Mouse (Mus musculus) left cerebral cortex, postnatal 4 days (tissue): ENCODE results near the gene Olfr17. TPM values are rescaled to one million over a fixed set of nuclear protein-coding genes. Genes with fewer than 3 reads are reported as not detected.
"Not testable (repeated sequence)": the region's sequence is repeated elsewhere in the genome, so short reads cannot be mapped to it uniquely, and the experiment has no call there.

Experiments used
- DNase-seq: peaks from one replicate; pipeline ENCODE4 v3.0.0-alpha.2; 2022
- intact Hi-C: fragments of 180-260 bp; cut with DNase I; formaldehyde crosslinking; loops from one replicate; pipeline ENCODE4 v1.15.1; 2025
- total RNA-seq, 2 experiments: library from RNA; stranded (reverse); gene quantifications; 2 replicates each; pipeline ENCODE4 v1.2.3; 2021

Gene Olfr17
- not detected for total RNA-seq

DNA sequence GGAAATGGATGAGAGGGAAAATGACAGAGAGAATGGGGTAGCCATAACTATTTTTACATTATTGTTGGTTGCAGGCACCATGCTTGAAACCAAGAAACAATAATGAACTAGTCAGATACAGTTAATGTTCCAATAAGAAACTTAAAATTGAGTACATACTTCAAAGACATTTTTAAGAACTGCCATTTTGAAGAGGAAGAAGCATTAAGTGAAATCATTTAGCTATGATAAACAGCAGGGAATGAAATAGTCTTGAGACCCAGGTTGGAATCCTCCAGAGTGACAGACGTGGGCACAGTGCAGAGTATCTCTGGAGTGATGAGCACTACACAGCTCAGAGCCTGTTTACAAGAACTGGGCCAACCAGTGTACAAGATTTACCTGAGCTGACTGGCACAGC lies at the start of gene Olfr17:
Gene Olfr17 (plus strand): TSS at position 301 of the 400 bp plus-strand sequence.
- intact Hi-C loops, result no loop called here
- no peak for DNase-seq

GRCm38 (mm10) chr7:107044407-107044806 lies 48.6 kb upstream of the Olfr17 start:
- intact Hi-C loops, result loop anchor here (10.0 kb wide), 1 partner anchor 1230 kb away; the partner anchor contains the start of gene Mrpl17
- no peak for DNase-seq

DNA sequence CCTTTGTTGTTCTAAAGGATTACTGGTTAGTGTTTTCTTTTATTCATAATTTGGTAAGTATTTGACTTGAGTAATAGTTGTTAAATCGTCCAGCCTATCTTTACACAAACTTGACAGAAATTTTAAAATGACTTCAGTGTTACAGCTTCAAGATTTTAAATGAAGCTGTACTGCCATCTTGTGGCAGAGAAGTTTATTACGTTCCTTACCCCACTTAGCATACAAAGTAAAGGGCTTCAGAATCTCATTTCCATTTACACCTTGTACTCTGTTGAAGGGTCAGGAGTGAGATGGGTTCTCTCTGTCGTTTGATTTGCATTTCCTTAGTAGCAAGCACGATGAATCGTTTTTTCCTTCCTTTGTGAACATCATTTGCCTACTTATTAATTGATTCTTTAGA lies 47.2 kb upstream of the Olfr17 start:
- no peak for DNase-seq
- intact Hi-C loops, result loop anchor here (10.0 kb wide), 1 partner anchor 1231 kb away; the partner anchor contains the start of gene Mrpl17

- intact Hi-C loops, result loop anchor here (10.0 kb wide), 1 partner anchor 1233 kb away; the partner anchor contains the start of gene Mrpl17
- DNase-seq, result no peak
Observed at GRCm38 (mm10) chr7:107047578-107047977, 45.4 kb upstream of the Olfr17 start.

- intact Hi-C loops, result no loop called here
- no peak for DNase-seq
Observed at GRCm38 (mm10) chr7:107070681-107071080, 22.3 kb upstream of the Olfr17 start, which contains the start of gene Olfr714. Gene Olfr714, plus strand, starts transcription at chr7:107070981.

- intact Hi-C loops, DNase-seq: not testable (repeated sequence)
Observed at GRCm38 (mm10) chr7:107110269-107110668, 17.2 kb downstream of the Olfr17 start, which contains the start of gene Olfr715b. Gene Olfr715b, minus strand, starts transcription at chr7:107110369.

- intact Hi-C loops, DNase-seq: not testable (repeated sequence)
Observed at GRCm38 (mm10) chr7:107130983-107131382, 38.0 kb downstream of the Olfr17 start, which contains the start of gene Olfr715. Gene Olfr715, minus strand, starts transcription at chr7:107131083.

- DNase-seq, intact Hi-C loops: not testable (repeated sequence)
Observed at GRCm38 (mm10) chr7:107138027-107138426, 45.0 kb downstream of the Olfr17 start, which contains the start of gene Olfr716. Gene Olfr716, plus strand, starts transcription at chr7:107138327.

Other genes with a start within 250 kb of the Olfr17 start
- not detected for gene Olfr703, start 249.9 kb upstream of the Olfr17 start, total RNA-seq
- gene Olfr704, start 230.0 kb upstream of the Olfr17 start, total RNA-seq, result not detected
- not detected for gene Olfr705, start 216.3 kb upstream of the Olfr17 start, total RNA-seq
- gene Olfr706, start 205.1 kb upstream of the Olfr17 start, total RNA-seq, result not detected
- gene Olfr707, start 192.0 kb upstream of the Olfr17 start, total RNA-seq, result not detected
- gene Olfr1532-ps1, start 185.2 kb upstream of the Olfr17 start, total RNA-seq, result not detected
- not detected for gene Olfr709-ps1, start 161.0 kb upstream of the Olfr17 start, total RNA-seq
- gene Olfr710, start 144.9 kb upstream of the Olfr17 start, total RNA-seq, result not detected
- not detected for gene Olfr6, start 129.3 kb upstream of the Olfr17 start, total RNA-seq
- gene Olfr711, start 117.8 kb upstream of the Olfr17 start, total RNA-seq, result not detected
- gene Olfr2, start 87.1 kb upstream of the Olfr17 start, total RNA-seq, result not detected
- not detected for gene Olfr713, start 62.0 kb upstream of the Olfr17 start, total RNA-seq
- not detected for gene Olfr714, start 22.2 kb upstream of the Olfr17 start, total RNA-seq
- not detected for gene Olfr715b, start 17.1 kb downstream of the Olfr17 start, total RNA-seq
- gene Olfr715, start 37.9 kb downstream of the Olfr17 start, total RNA-seq, result under 1 TPM in 1 of 2 experiments, not detected in 1; 0.08 TPM
- not detected for gene Olfr716, start 45.1 kb downstream of the Olfr17 start, total RNA-seq
- gene Nlrp14, start 73.8 kb downstream of the Olfr17 start, total RNA-seq, result not detected
- not detected for gene Rbmxl2, start 116.2 kb downstream of the Olfr17 start, total RNA-seq